In genomic region chr1:133023723-133024122, GRCm38 (mm10) we compare ENCODE assay signal across 8 mouse cellular contexts. TPM values are rescaled to one million over a fixed set of nuclear protein-coding genes. Genes with fewer than 3 reads are reported as not detected.
DNase-seq lines count a peak whose midpoint lies in the region; ATAC-seq and TF ChIP-seq lines count a peak whose summit lies in the region.
"Not testable (repeated sequence)": the region's sequence is repeated elsewhere in the genome, so short reads cannot be mapped to it uniquely, and the experiment has no call there.

No protein-coding gene starts in this region.

- peak overlapping the region; percentile 78; the same call in 1 of the 2 replicates for H3K4me2 ChIP-seq in hindbrain, embryonic 14.5 days (replicated peaks)
- peak overlapping the region; percentile 60; the same call in 1 of the 2 replicates for H3K4me2 ChIP-seq in kidney, postnatal 0 days (ENCODE audit: low read length)
- H3K4me2 ChIP-seq in liver, embryonic 16.5 days (ENCODE audit: low read depth, low read length) = peak overlapping the region; percentile 77
- H3K4me2 ChIP-seq in midbrain, embryonic 13.5 days (replicated peaks) = peak overlapping the region; percentile 65
- peak overlapping the region; percentile 72 for H3K4me2 ChIP-seq in stomach, embryonic 15.5 days

- H3K9ac ChIP-seq in ES-Bruce4 (ENCODE audit: low read depth, poor library complexity, severe bottlenecking) = peak overlapping the region; percentile 96
- not testable (repeated sequence) for H3K9ac ChIP-seq in hindbrain, embryonic 14.5 days; kidney, postnatal 0 days (ENCODE audit: low read depth, low read length); liver, embryonic 16.5 days (ENCODE audit: low read depth, low read length); midbrain, embryonic 13.5 days (replicated peaks); stomach, embryonic 15.5 days

- not testable (repeated sequence) for ATAC-seq in hindbrain, embryonic 14.5 days (ENCODE audit: low FRiP score); kidney, postnatal 0 days (replicated peaks; ENCODE audit: low FRiP score, low read depth); liver, embryonic 16.5 days (ENCODE audit: low read depth); midbrain, embryonic 13.5 days; stomach, embryonic 15.5 days (ENCODE audit: insufficient read depth, low FRiP score, low read depth)

- TF ChIP-seq POLR2A in ES-Bruce4 (IDR thresholded peaks at IDR 0.05; ENCODE audit: insufficient read depth, low read length); embryonic fibroblast, embryonic 13.5 days (IDR thresholded peaks at IDR 0.05; ENCODE audit: low read depth, low read length): not testable (repeated sequence)

- 95% methylated on average over 3 of the region's 3 CpGs for WGBS in heart, embryonic 10.5 days
- 93% methylated on average over 3 of the region's 3 CpGs for WGBS in hindbrain, embryonic 14.5 days
- 94% methylated on average over 3 of the region's 3 CpGs for WGBS in kidney, postnatal 0 days
- 43% methylated on average over 3 of the region's 3 CpGs for WGBS in liver, embryonic 16.5 days (ENCODE audit: insufficient replicate concordance)
- 91% methylated on average over 3 of the region's 3 CpGs for WGBS in midbrain, embryonic 13.5 days
- 89% methylated on average over 3 of the region's 3 CpGs for whole genome bisulfite sequencing in stomach, embryonic 15.5 days

- H3K27ac ChIP-seq in ES-Bruce4 (ENCODE audit: insufficient read depth, low read length); embryonic fibroblast, embryonic 13.5 days (ENCODE audit: insufficient read depth, low read length); heart, embryonic 10.5 days; hindbrain, embryonic 14.5 days; kidney, postnatal 0 days; liver, embryonic 16.5 days (ENCODE audit: low read length); midbrain, embryonic 13.5 days; stomach, embryonic 15.5 days: not testable (repeated sequence)

- peak overlapping the region; percentile 73 for H3K4me3 ChIP-seq in ES-Bruce4 (ENCODE audit: low read depth, low read length)
- peak overlapping the region; percentile 20 for H3K4me3 ChIP-seq in embryonic fibroblast, embryonic 13.5 days (ENCODE audit: insufficient read depth, low read length)
- H3K4me3 ChIP-seq in heart, embryonic 10.5 days = peak overlapping the region; percentile 83; the same call in 1 of the 2 replicates
- not testable (repeated sequence) for H3K4me3 ChIP-seq in hindbrain, embryonic 14.5 days (replicated peaks; ENCODE audit: low read length); kidney, postnatal 0 days (replicated peaks; ENCODE audit: low read depth, low read length)
- H3K4me3 ChIP-seq in liver, embryonic 16.5 days (ENCODE audit: low read depth, low read length) = peak overlapping the region; percentile 92
- H3K4me3 ChIP-seq in midbrain, embryonic 13.5 days (replicated peaks) = peak overlapping the region; percentile 94
- peak overlapping the region; percentile 78; the same call in 1 of the 2 replicates for H3K4me3 ChIP-seq in stomach, embryonic 15.5 days (replicated peaks)

- not testable (repeated sequence) for TF ChIP-seq CTCF in ES-Bruce4 (IDR thresholded peaks at IDR 0.05; ENCODE audit: low read depth, low read length); embryonic fibroblast, embryonic 13.5 days (IDR thresholded peaks at IDR 0.05; ENCODE audit: borderline replicate concordance, insufficient read depth, low read length); kidney, postnatal 0 days (IDR thresholded peaks at IDR 0.05; ENCODE audit: low read depth)

- H3K9me3 ChIP-seq in ES-Bruce4 (replicated peaks; ENCODE audit: control insufficient read depth, insufficient read depth, low read length, poor library complexity, severe bottlenecking); heart, embryonic 10.5 days; hindbrain, embryonic 14.5 days (ENCODE audit: control insufficient read depth, low read length); kidney, postnatal 0 days (replicated peaks; ENCODE audit: low read length); liver, embryonic 16.5 days (replicated peaks; ENCODE audit: control insufficient read depth, low read length); midbrain, embryonic 13.5 days; stomach, embryonic 15.5 days: not testable (repeated sequence)

- DNase-seq in heart, embryonic 10.5 days (ENCODE audit: low spot score); hindbrain, embryonic 14.5 days (ENCODE audit: low spot score); kidney, postnatal 0 days (ENCODE audit: low spot score): not testable (repeated sequence)

- TF ChIP-seq EP300 in ES-Bruce4 (IDR thresholded peaks at IDR 0.05; ENCODE audit: insufficient read depth, low read depth, low read length) = not testable (repeated sequence)

- H3K36me3 ChIP-seq in ES-Bruce4 (ENCODE audit: control insufficient read depth, insufficient read depth, low read length, poor library complexity, severe bottlenecking); heart, embryonic 10.5 days; hindbrain, embryonic 14.5 days (replicated peaks; ENCODE audit: control insufficient read depth, insufficient read depth); kidney, postnatal 0 days (ENCODE audit: insufficient read depth, low read length); liver, embryonic 16.5 days (ENCODE audit: control insufficient read depth, insufficient read depth); midbrain, embryonic 13.5 days; stomach, embryonic 15.5 days: not testable (repeated sequence)

- not testable (repeated sequence) for H3K27me3 ChIP-seq in ES-Bruce4 (ENCODE audit: control insufficient read depth, insufficient read depth, low read length, poor library complexity, severe bottlenecking); heart, embryonic 10.5 days (ENCODE audit: insufficient read depth, poor library complexity, severe bottlenecking); hindbrain, embryonic 14.5 days (ENCODE audit: control insufficient read depth, insufficient read depth, low read length); kidney, postnatal 0 days (ENCODE audit: insufficient read depth, low read length); liver, embryonic 16.5 days (ENCODE audit: control insufficient read depth, insufficient read depth, low read depth, low read length); midbrain, embryonic 13.5 days; stomach, embryonic 15.5 days (replicated peaks)

- H3K4me1 ChIP-seq in ES-Bruce4 (ENCODE audit: control insufficient read depth, insufficient read depth, low read length); embryonic fibroblast, embryonic 13.5 days (ENCODE audit: control insufficient read depth, insufficient read depth, low read length); hindbrain, embryonic 14.5 days (replicated peaks; ENCODE audit: control insufficient read depth, insufficient read depth, low read length); kidney, postnatal 0 days (replicated peaks; ENCODE audit: insufficient read depth, low read length); stomach, embryonic 15.5 days: not testable (repeated sequence)
- peaks cover 14% of the 10 kb centered on the region for H3K4me1 ChIP-seq in heart, embryonic 10.5 days
- H3K4me1 ChIP-seq in liver, embryonic 16.5 days (ENCODE audit: control insufficient read depth, low read depth, low read length) = peaks cover 34% of the 10 kb centered on the region
- peaks cover 14% of the 10 kb centered on the region for H3K4me1 ChIP-seq in midbrain, embryonic 13.5 days (replicated peaks)

RNA-seq across cellular contexts. Expression of gene Mdm4, which starts 6.6 kb away (rescaled TPM):
- 484 and 490 TPM in 2 replicates for polyA plus RNA-seq in ES-Bruce4 (2011; ENCODE audit: insufficient read depth, insufficient read length, low read depth, missing spikeins)
- polyA plus RNA-seq in embryonic fibroblast, embryonic 13.5 days (2011; ENCODE audit: insufficient read length, low read depth, missing spikeins) = 97.1 and 122 TPM in 2 replicates
- polyA plus RNA-seq in heart, embryonic 10.5 days (2016; fragmentation: Nextera tagmentation; extraction: Ambion mirVana) = 30.7 and 32.8 TPM in 2 replicates
- 42.4 and 51.8 TPM in 2 replicates for polyA plus RNA-seq in hindbrain, embryonic 14.5 days (2014; fragmentation: Nextera tagmentation; extraction: Ambion mirVana)
- 16.7 and 17.5 TPM in 2 replicates for polyA plus RNA-seq in kidney, postnatal 0 days (2015; fragmentation: Nextera tagmentation; extraction: Ambion mirVana)
- 12.7 and 13.4 TPM in 2 replicates for polyA plus RNA-seq in liver, embryonic 16.5 days (2015; fragmentation: Nextera tagmentation; extraction: Ambion mirVana)
- polyA plus RNA-seq in midbrain, embryonic 13.5 days (2015; fragmentation: Nextera tagmentation; extraction: Ambion mirVana) = 42.3 and 46.1 TPM in 2 replicates
- polyA plus RNA-seq in stomach, embryonic 15.5 days (2015; fragmentation: Nextera tagmentation; extraction: Ambion mirVana) = 33.3 and 34.9 TPM in 2 replicates

RNA-seq across cellular contexts. Expression of gene Pik3c2b, which starts 21.7 kb away (rescaled TPM):
- 6.0 and 6.4 TPM in 2 replicates for polyA plus RNA-seq in ES-Bruce4 (2011; ENCODE audit: insufficient read depth, insufficient read length, low read depth, missing spikeins)
- 2.5 and 3.2 TPM in 2 replicates for polyA plus RNA-seq in embryonic fibroblast, embryonic 13.5 days (2011; ENCODE audit: insufficient read length, low read depth, missing spikeins)
- polyA plus RNA-seq in heart, embryonic 10.5 days (2016; fragmentation: Nextera tagmentation; extraction: Ambion mirVana) = 7.9 and 11.5 TPM in 2 replicates
- 13.7 and 14.8 TPM in 2 replicates for polyA plus RNA-seq in hindbrain, embryonic 14.5 days (2014; fragmentation: Nextera tagmentation; extraction: Ambion mirVana)
- 3.0 and 3.2 TPM in 2 replicates for polyA plus RNA-seq in kidney, postnatal 0 days (2015; fragmentation: Nextera tagmentation; extraction: Ambion mirVana)
- polyA plus RNA-seq in liver, embryonic 16.5 days (2015; fragmentation: Nextera tagmentation; extraction: Ambion mirVana) = 0.85 and 1.2 TPM in 2 replicates
- 14.6 and 17.0 TPM in 2 replicates for polyA plus RNA-seq in midbrain, embryonic 13.5 days (2015; fragmentation: Nextera tagmentation; extraction: Ambion mirVana)
- 8.3 and 10.7 TPM in 2 replicates for polyA plus RNA-seq in stomach, embryonic 15.5 days (2015; fragmentation: Nextera tagmentation; extraction: Ambion mirVana)
